Mouse (Mus musculus): ENCODE data around the gene Vmn1r118. TPM values are rescaled to one million over a fixed set of nuclear protein-coding genes. Genes with fewer than 3 reads are reported as not detected.
"Not testable (repeated sequence)": the region's sequence is repeated elsewhere in the genome, so short reads cannot be mapped to it uniquely, and the experiment has no call there.

Vmn1r118 gene
- not detected for polyA plus RNA-seq (2012; fragmentation: generic; extraction: Trizol)
- long read RNA-seq, experiment 1, result 0 reads
- long read RNA-seq, experiment 2, result 0 reads

DNA sequence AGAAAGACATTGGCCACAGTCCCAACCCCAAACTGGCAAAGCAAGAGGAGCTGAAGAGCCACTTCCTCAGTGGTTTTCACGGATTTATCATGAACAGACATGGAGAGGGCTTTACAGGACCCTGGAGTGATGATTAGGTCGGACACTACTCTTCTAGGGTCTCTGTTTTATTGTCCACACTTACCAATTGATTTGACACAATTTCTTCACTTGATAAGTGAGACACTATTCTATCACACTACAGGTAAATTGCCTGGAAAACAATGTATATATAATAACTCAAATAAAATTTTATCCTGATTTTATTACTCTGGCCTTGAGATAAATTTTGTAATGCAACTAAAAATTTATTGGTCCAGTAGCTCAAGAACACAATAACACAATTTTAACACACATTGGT lies at the start of gene Vmn1r118:
Gene Vmn1r118, minus strand, starts transcription at position 101 of the 400 bp plus-strand sequence.
- H3K79me2 ChIP-seq (ENCODE audit: control insufficient read depth, insufficient read depth); H3K27me3 ChIP-seq (ENCODE audit: control insufficient read depth, insufficient read depth, insufficient read length); H3K4me3 ChIP-seq (ENCODE audit: insufficient read depth, poor library complexity, severe bottlenecking); H3ac ChIP-seq (ENCODE audit: control insufficient read depth, insufficient read length, low read depth); H3K36me3 ChIP-seq (ENCODE audit: control insufficient read depth, insufficient read depth); H3K79me3 ChIP-seq (ENCODE audit: low read depth): not testable (repeated sequence)

DNA sequence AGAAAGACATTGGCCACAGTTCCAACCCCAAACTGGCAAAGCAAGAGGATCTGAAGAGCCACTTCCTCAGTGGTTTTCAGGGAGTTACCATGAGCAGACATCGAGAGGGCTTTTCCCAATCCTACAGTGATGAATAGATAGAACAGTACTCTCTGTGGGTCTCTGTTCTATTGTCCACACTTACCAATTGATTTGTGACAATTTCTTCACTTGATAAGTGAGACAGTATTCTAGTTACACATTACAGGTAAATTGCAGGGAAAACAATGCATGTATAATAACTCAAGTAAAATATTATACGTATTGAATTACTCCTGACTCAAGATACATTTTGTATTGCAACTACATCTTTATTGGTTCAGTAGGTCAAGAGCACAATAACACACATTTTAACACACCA lies 28.1 kb downstream of the Vmn1r118 start, which contains the start of gene Vmn1r117:
Gene Vmn1r117, minus strand, starts transcription at position 101 of the 400 bp plus-strand sequence.
- H3K4me3 ChIP-seq (ENCODE audit: insufficient read depth, poor library complexity, severe bottlenecking); H3K36me3 ChIP-seq (ENCODE audit: control insufficient read depth, insufficient read depth); H3ac ChIP-seq (ENCODE audit: control insufficient read depth, insufficient read length, low read depth); H3K79me3 ChIP-seq (ENCODE audit: low read depth); H3K79me2 ChIP-seq (ENCODE audit: control insufficient read depth, insufficient read depth); H3K27me3 ChIP-seq (ENCODE audit: control insufficient read depth, insufficient read depth, insufficient read length): not testable (repeated sequence)

DNA sequence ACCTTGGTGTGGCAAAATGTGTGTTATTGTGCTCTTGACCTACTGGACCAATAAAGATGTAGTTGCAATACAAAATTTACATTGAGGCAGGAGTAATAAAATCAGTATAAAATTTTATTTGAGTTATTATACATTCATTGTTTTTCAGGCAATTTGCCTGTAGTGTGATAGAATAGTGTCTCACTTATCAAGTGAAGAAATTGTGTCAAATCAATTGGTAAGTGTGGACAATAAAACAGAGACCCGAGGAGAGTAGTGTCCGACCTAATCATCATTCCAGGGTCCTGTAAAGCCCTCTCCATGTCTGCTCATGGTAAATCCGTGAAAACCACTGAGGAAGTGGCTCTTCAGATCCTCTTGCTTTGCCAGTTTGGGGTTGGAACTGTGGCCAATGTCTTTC lies 40.2 kb downstream of the Vmn1r118 start, which contains the start of gene Vmn1r116:
Gene Vmn1r116, plus strand, starts transcription at position 301 of the 400 bp plus-strand sequence.
- H3K27me3 ChIP-seq (ENCODE audit: control insufficient read depth, insufficient read depth, insufficient read length); H3K4me3 ChIP-seq (ENCODE audit: insufficient read depth, poor library complexity, severe bottlenecking); H3ac ChIP-seq (ENCODE audit: control insufficient read depth, insufficient read length, low read depth); H3K36me3 ChIP-seq (ENCODE audit: control insufficient read depth, insufficient read depth); H3K79me2 ChIP-seq (ENCODE audit: control insufficient read depth, insufficient read depth); H3K79me3 ChIP-seq (ENCODE audit: low read depth): not testable (repeated sequence)

Other genes with a start within 250 kb of the Vmn1r118 start
- gene Vmn1r107, start 243.4 kb downstream of the Vmn1r118 start, polyA plus RNA-seq (2012; fragmentation: generic; extraction: Trizol), result not detected
- not detected for gene Vmn1r111, start 209.1 kb downstream of the Vmn1r118 start, polyA plus RNA-seq (2012; fragmentation: generic; extraction: Trizol)
- gene Gm10668, start 181.7 kb downstream of the Vmn1r118 start, polyA plus RNA-seq (2012; fragmentation: generic; extraction: Trizol), result not detected
- not detected for gene Vmn1r112, start 141.2 kb downstream of the Vmn1r118 start, polyA plus RNA-seq (2012; fragmentation: generic; extraction: Trizol)
- not detected for gene Vmn1r113, start 125.1 kb downstream of the Vmn1r118 start, polyA plus RNA-seq (2012; fragmentation: generic; extraction: Trizol)
- not detected for gene Vmn1r114, start 100.2 kb downstream of the Vmn1r118 start, polyA plus RNA-seq (2012; fragmentation: generic; extraction: Trizol)
- gene Vmn1r115, start 67.4 kb downstream of the Vmn1r118 start, polyA plus RNA-seq (2012; fragmentation: generic; extraction: Trizol), result not detected
- gene Vmn1r116, start 40.1 kb downstream of the Vmn1r118 start, polyA plus RNA-seq (2012; fragmentation: generic; extraction: Trizol), result not detected
- not detected for gene Vmn1r117, start 28.2 kb downstream of the Vmn1r118 start, polyA plus RNA-seq (2012; fragmentation: generic; extraction: Trizol)
- not detected for gene Vmn1r119, start 100.1 kb upstream of the Vmn1r118 start, polyA plus RNA-seq (2012; fragmentation: generic; extraction: Trizol)
- not detected for gene Vmn1r120, start 141.4 kb upstream of the Vmn1r118 start, polyA plus RNA-seq (2012; fragmentation: generic; extraction: Trizol)
- not detected for gene Vmn1r121, start 186.2 kb upstream of the Vmn1r118 start, polyA plus RNA-seq (2012; fragmentation: generic; extraction: Trizol)
- gene Vmn1r122, start 221.8 kb upstream of the Vmn1r118 start, polyA plus RNA-seq (2012; fragmentation: generic; extraction: Trizol), result not detected
- not detected for gene Vmn1r123, start 249.8 kb upstream of the Vmn1r118 start, polyA plus RNA-seq (2012; fragmentation: generic; extraction: Trizol)

Measured in C2C12 (cell line).